Mouse (Mus musculus) CD4-positive, CD25-positive, alpha-beta regulatory T cell, adult 4 months (primary cell): ENCODE results near the gene Ang6. TPM values are rescaled to one million over a fixed set of nuclear protein-coding genes. Genes with fewer than 3 reads are reported as not detected.
"Not testable (repeated sequence)": the region's sequence is repeated elsewhere in the genome, so short reads cannot be mapped to it uniquely, and the experiment has no call there.

Experiments
- ATAC-seq: one replicate; pipeline ENCODE4 v1.8.0; 2017
- polyA plus RNA-seq, 2 experiments: library from polyadenylated mRNA; unstranded; fragments of 100-300 nt; shearing (Covaris generic); gene quantifications; one replicate each; pipeline ENCODE4 v1.2.1; 2017

Ang6 gene
- polyA plus RNA-seq = not detected

DNA sequence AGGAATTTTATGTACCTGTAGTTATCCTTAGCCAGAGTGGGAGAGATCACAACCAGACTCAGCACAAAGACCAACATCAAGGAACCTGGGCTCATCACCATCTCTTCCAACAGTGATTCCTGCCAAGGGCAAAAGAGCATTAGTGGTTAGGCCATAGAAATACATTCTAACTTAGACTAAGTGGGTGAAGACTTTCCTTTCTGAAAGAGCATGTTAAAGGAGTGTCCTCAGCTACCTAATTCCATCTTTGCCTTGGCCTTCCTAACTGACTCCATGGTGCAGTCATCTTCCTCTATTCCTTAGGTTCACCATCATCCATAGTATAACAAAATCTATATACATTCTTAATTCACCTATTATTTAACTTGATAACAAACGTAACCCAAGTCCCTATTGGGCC is at the start of gene Ang6:
Gene Ang6 (minus strand): TSS at position 101 of the 400 bp plus-strand sequence.
- no peak for ATAC-seq

DNA sequence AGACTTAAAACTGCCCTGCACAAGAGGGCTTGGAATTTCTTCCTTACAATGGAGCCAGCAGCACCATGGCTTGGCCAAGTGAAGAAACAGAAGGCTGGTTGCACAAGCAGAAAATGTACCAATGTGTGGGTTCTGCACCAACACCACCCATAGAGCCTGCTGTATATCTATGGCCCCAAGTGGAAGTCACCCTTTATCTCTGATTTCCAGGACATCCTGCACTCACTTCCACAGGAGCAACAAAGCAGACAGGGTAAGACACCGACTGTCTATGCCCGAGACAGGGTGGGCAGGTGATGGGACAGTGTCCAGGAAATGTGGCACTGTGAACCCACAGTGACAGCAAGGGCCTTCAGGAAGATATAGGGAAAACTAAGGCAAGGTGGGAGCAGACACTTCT is 44.5 kb upstream of the Ang6 start:
- ATAC-seq = not testable (repeated sequence)

- not testable (repeated sequence) for ATAC-seq
Observed at GRCm38 (mm10) chr14:44031828-44032227, 29.8 kb upstream of the Ang6 start.

GRCm38 (mm10) chr14:44009686-44010085 is 7.6 kb upstream of the Ang6 start:
- not testable (repeated sequence) for ATAC-seq

GRCm38 (mm10) chr14:44008021-44008420 is 6.0 kb upstream of the Ang6 start:
- not testable (repeated sequence) for ATAC-seq

DNA sequence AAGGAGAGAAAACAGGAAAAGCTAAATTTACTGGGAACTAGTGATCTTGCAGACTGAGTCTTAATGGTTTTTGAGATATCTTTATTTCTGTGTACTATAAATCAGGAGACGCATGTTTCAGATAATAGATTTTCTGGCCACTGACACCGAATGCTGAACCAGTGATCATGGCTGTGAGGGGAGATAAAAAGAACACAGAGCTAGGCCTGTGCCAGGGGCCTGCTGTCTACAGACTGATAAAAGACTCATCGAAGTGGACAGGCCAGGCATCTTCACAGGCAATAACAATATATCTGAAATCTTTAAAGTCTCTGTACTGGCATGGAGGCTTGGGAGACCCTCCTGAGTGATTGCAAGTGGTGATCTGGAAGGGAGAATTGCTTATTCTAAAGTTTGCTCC is 469 bp downstream of the Ang6 start:
- no peak for ATAC-seq

DNA sequence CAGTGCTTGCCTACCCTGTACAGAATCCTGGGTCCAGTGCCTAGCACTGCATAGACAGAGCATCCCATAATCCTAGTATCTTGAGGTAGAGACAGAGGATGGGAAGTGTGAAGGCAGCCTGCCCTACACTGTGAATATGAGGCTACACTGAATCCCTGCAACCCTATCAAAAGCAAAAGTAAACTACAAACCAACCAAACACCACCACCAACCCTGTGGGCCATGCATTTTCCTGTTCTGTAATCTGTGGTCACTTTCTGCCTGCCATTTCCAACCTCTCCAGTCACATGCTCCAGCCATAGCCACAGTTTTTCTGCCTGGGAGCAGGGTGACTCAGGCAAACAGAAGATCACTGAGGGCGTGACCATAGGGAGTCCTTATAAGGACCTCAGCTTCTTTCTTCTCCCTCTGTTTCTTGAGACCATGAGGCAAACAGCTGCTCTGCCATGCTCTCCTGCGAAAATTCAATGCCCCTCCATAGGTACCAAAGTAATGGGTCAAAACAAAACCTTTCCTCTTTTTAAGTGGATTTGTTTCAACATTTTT is 3.5 kb downstream of the Ang6 start:
- not testable (repeated sequence) for ATAC-seq

- peak; percentile 32 for ATAC-seq
Observed at GRCm38 (mm10) chr14:43987404-43987803, 14.7 kb downstream of the Ang6 start.

DNA sequence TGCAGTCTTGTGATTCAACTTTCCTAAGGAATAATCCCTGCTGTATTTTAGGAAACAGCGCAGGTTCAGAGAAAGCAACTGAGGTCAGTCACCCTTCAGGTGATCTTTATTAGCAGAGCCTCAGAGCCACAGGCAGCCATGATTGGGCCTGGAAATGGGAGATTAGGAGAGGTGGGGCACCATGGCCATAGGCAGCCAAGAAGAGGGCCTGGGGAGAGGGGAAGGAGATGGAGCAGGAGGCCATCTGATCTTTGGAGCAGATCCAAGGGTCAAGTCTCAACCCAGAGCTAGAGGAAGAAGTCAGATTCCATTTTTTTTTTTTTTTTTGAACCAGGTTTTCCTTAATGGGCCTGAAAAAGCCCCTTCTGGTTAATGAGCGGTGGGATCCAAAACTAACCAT is 15.9 kb downstream of the Ang6 start:
- no peak for ATAC-seq

DNA sequence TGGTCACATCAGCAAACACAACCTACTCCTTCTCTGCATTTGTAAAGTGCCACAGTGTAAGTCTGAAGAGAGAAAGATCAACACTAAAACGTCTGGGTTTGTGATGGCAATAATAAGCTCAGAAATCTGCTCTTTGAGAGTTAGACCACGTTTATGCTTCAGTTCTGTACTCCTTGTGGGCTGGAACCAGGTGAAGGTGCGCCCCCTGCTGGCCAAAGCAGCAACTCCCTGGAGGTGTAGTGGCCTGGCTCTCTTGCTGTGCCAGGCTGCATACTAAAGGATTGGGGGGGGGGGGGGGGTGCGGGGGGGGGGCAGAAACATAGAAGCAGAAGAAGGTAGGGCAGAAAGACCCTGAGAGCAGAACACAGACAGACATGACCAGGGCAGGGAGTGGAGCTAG is 18.2 kb downstream of the Ang6 start:
- ATAC-seq = no peak

DNA sequence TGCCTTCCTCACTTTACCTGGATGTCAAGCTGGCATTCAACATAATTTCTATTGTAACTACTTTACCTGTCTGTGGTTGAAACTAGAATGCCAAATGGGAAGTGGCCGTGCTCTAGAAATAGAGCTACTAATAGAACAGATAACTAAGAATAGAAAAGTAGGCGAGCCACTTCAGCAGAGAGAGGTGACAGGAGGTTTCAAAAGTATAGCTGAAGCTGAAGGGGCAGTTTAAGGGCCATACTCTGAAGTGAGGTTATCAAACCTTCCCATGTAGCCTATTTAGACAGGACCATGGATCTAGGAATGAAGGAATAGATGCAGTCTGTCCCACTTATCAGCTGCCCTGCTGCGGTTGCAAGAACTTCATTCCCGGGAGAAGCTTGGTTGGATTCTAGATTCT is 18.6 kb downstream of the Ang6 start:
- no peak for ATAC-seq

GRCm38 (mm10) chr14:43956769-43957168 is 45.3 kb downstream of the Ang6 start, which contains the start of gene Ang5:
Gene Ang5, plus strand, starts transcription at chr14:43957069.
- ATAC-seq = not testable (repeated sequence)

GRCm38 (mm10) chr14:43955074-43955473 is 47.0 kb downstream of the Ang6 start:
- ATAC-seq = not testable (repeated sequence)

DNA sequence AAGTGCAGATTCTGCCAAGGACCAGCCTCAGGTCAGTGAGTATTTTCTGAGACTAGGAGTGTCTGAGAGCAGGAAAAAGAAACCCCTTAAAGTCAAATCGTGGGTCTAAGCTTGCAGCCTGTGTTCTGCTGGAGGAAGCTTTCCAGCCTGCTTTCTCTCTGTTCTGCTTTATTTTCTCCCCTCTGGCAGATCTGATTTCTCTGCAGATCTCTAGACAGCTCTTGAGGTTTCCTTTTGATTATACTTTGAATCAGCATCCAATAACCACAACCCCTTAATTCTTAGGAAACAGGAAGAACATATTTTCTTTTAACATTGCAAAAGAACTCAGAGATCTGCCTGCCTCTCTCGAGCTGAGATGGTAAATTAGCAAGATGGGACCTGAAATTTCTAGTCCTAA is 48.7 kb downstream of the Ang6 start:
- ATAC-seq = not testable (repeated sequence)

Other genes starting within 250 kb of the Ang6 start
- not detected for gene Gm8180, start 217.5 kb downstream of the Ang6 start, polyA plus RNA-seq
- gene Ear1, start 126.8 kb downstream of the Ang6 start, polyA plus RNA-seq = not detected
- not detected for gene Ear10, start 78.7 kb downstream of the Ang6 start, polyA plus RNA-seq
- gene Gm8113, start 76.9 kb downstream of the Ang6 start, polyA plus RNA-seq = under 1 TPM in 1 of 2 experiments, not detected in 1; 0.15 TPM
- gene Ang5, start 45.2 kb downstream of the Ang6 start, polyA plus RNA-seq = not detected
- gene Ear2, start 100.4 kb upstream of the Ang6 start, polyA plus RNA-seq = 1 to 10 TPM in 1 of 2 experiments, not detected in 1; 1.4 TPM
- not detected for gene Gm3327, start 121.6 kb upstream of the Ang6 start, polyA plus RNA-seq
- not detected for gene Gm8212, start 195.4 kb upstream of the Ang6 start, polyA plus RNA-seq
- gene 4930503E14Rik, start 211.0 kb upstream of the Ang6 start, polyA plus RNA-seq = not detected